Mouse (Mus musculus) left cerebral cortex, postnatal 14 days (tissue): ENCODE results near the gene Foxred2. TPM values are rescaled to one million over a fixed set of nuclear protein-coding genes. Genes with fewer than 3 reads are reported as not detected.

Experiments
- DNase-seq, 2 experiments: peaks; one replicate each; pipeline ENCODE4 v3.0.0; 2021 to 2022; ENCODE audit warnings: low spot score in 2 of 2, mixed read lengths in 1 of 2
- intact Hi-C: fragments of 180-260 bp; cut with DNase I; formaldehyde crosslinking; loops from one replicate; pipeline ENCODE4 v1.15.1; 2025
- long read RNA-seq, 2 experiments: library from polyadenylated mRNA; stranded (forward); transcript quantifications; one replicate each; pipeline ENCODE4 v2.0.0; 2021
- total RNA-seq, 2 experiments: library from RNA; stranded (reverse); gene quantifications; 2 replicates each; pipeline ENCODE4 v1.2.3; 2021

The Foxred2 gene
- total RNA-seq: 10 to 100 TPM; 13.2 to 13.7 TPM
- long read RNA-seq, experiment 1, full-length matches to known transcripts: 1 of 11 reads
- long read RNA-seq, experiment 1, partial matches to known transcripts: 5 of 11 reads
- long read RNA-seq, experiment 1, other reads (novel, unspliced or antisense): 5 of 11 reads
- long read RNA-seq, experiment 2, full-length matches to known transcripts: 3 of 7 reads
- long read RNA-seq, experiment 2, partial matches to known transcripts: 3 of 7 reads
- long read RNA-seq, experiment 2, other reads (novel, unspliced or antisense): 1 of 7 reads

DNA sequence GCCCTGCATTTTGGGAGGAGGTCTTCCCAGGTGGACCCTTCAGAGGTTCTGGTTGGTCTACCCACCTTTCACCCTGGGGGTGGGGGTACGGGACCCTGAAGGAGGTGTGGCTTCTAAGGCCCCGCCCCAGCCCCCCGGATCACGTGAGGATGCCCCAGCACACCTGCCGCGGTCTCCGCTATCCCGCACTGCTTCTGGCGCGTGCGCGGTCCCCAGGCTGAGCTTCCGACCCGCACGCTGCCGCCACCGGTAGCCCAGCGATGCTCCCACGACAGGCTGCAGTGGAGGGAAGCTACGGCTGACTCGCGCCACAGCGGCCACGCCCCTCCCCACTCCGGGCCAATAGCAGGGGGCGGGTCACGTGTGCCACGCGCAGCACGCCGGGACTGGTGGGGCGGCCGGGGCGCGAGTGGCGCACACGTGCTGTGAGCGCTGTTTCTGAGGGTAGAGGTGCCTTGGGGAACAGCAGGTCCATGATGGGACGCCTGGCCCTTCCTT lies at the start of gene Foxred2:
Gene Foxred2 (minus strand): TSS at position 319 of the 498 bp plus-strand sequence.
- peak; percentile 86 to 94 for DNase-seq
- intact Hi-C loops: no loop called here

DNA sequence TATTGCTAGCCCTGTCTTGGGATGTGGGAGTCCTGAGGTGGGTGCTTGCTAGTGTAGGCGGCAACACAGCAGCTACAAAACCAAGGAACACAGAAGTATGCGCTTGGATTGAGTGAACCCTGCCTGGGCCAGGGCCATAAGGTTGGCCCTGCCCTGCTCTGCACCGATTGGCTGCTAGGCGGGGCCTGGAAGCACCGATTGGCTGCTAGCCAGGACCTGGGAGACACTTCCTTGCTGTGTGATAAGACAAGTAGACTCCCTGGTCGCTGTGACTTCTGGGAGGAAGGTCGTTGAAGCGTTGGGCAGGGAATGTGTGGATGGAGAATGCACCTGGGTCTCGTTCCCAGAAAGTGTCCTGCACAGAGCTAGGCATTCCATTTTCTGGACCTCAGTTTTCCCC lies 47.4 kb upstream of the Foxred2 start:
- DNase-seq: no peak
- intact Hi-C loops: no loop called here

GRCm38 (mm10) chr15:78001400-78001799 lies 44.9 kb upstream of the Foxred2 start:
- DNase-seq: no peak
- intact Hi-C loops: no loop called here

- no peak for DNase-seq
- intact Hi-C loops: loop anchor here (10.0 kb wide), 1 partner anchor 436 kb away; the partner anchor contains the start of gene Kctd17
Measured at GRCm38 (mm10) chr15:77988541-77988940, 32.0 kb upstream of the Foxred2 start.

DNA sequence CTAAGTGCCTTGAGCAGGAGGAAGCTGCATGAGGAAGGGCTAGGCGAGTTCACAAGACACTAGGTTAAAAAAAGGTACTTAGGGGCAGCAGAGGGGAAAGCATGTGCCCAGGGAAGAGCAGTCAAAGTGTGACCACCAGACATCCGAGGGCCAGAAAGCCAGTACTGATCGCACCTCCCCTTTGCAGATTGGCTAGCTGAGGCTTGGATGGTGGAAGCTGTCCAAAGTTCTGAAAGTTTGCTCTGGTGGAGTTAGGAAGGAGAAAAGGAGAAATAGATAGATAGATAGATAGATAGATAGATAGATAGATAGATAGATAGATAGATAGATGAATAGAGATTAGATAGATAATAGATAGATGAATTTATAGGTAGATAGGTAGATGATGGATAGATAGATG lies 26.9 kb upstream of the Foxred2 start:
- intact Hi-C loops: loop anchor here (5.0 to 10.0 kb wide), 3 partner anchors 134 to 441 kb away; partner anchors contain the start of genes Kctd17 and Ncf4
- DNase-seq: no peak

DNA sequence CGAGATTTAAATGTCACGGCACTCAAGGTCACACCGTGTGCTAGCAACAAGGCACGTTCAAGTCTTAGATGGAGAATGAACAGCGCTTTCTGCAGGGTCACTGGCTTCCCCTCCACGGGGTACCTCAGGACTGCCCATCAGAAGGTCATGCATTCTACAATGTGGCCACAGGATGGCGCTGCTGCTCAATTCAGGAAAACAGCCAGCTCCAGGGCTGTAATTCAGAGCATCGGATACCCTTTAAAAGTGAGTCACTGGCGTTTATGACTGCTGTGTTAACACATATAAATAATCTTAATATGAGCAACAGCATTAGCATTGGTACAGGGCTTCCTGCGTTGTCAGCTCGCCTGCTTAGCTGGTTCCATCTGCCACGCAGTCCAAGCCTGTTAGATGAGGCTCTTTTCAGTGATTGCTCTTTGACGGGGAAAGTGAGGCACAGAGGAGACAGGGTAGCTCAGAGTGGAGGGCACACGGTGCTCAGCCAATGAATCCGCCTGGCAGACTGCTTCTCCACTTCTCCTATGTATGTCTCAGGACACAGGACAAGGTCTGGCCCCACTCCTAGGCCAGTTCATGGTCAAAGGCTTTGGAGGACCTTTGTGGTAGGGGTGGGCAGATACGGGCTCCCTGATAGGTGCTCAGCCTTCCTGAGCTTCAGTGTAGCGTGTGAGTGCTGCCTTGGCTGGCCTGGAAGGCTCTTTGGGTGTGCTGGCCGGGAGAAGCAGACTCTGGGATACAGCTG lies 25.8 kb upstream of the Foxred2 start:
- intact Hi-C loops: loop anchor here (1.0 to 10.0 kb wide), 4 partner anchors 135 to 442 kb away; partner anchors contain the start of genes Kctd17 and Ncf4

DNA sequence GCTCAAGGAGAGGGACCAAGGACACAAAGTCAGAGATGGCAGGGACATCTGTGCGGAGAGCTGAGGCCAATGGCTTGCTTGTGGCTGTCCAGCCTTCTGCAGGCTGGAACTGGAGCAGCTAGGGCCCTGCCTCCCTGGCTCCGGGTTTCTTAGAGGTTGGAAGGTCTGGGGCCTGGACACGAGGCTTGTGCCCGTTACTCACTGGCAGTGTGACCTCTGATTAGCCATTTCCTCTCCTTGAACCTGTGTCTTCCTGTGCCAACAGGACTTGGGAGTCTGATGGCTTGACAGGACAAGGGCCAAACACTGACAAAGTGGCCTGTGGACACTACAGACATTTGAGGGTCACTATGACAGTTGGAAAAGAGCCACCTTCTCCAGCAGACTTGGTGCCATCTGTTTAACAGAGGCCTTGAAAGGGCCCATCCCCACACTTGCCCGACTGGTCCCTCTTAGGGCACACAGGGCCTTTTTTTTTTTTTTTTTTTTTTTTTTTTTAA lies 24.7 kb upstream of the Foxred2 start:
- intact Hi-C loops: loop anchor here (5.0 to 10.0 kb wide), 3 partner anchors 136 to 444 kb away; partner anchors contain the start of genes Kctd17 and Ncf4
- no peak for DNase-seq

More for the DNA sequence above, 25.8 kb upstream of the Foxred2 start:
- peak; percentile 81 to 86 for DNase-seq

DNA sequence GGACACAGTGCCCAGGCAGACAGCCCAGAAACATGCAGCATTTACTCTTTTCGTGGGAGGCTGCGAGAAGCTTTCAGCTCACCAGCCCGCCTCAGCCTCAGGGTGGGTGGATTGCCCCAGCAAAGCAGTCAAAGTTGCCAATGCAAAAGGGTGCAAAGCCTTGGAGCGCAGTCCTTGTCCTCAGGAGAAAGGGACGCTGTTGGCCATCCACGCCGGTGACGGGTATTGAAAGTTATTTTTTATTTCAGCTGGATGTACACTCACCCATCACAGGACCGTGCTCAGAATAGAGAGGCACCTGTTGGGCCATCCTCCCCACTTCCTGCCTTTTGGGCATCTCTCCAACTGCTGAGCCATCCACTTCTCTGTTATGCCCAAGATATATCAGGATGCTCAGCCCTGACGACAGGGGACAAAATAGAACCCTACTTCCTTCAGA lies 22.9 kb upstream of the Foxred2 start:
- intact Hi-C loops: no loop called here
- peak; percentile 60 to 73 for DNase-seq

DNA sequence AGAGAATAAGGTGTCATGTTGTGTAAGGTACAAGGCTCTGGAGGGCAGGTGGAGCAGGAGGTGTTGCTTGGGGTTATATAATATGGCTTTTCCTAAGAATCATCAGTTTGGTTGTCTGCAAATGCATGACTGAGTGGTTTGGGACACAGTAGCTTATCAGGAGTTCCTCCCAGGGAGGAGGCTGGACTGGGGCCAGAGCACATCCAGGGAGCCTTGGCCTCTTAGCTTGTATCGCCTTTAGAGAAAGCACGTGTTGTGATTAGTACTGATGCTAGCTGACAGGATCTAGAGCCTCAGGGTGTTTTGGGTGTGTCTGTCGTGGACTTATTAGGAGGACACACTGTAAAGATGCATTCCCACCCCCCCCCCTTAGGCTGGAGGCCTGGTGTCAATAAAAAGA lies 21.1 kb upstream of the Foxred2 start:
- DNase-seq: no peak
- intact Hi-C loops: no loop called here

- intact Hi-C loops: loop anchor here (5.0 kb wide), 1 partner anchor 42 kb away; no protein-coding TSS in a partner anchor
- no peak for DNase-seq
Measured at GRCm38 (mm10) chr15:77974165-77974841, 17.8 kb upstream of the Foxred2 start.

DNA sequence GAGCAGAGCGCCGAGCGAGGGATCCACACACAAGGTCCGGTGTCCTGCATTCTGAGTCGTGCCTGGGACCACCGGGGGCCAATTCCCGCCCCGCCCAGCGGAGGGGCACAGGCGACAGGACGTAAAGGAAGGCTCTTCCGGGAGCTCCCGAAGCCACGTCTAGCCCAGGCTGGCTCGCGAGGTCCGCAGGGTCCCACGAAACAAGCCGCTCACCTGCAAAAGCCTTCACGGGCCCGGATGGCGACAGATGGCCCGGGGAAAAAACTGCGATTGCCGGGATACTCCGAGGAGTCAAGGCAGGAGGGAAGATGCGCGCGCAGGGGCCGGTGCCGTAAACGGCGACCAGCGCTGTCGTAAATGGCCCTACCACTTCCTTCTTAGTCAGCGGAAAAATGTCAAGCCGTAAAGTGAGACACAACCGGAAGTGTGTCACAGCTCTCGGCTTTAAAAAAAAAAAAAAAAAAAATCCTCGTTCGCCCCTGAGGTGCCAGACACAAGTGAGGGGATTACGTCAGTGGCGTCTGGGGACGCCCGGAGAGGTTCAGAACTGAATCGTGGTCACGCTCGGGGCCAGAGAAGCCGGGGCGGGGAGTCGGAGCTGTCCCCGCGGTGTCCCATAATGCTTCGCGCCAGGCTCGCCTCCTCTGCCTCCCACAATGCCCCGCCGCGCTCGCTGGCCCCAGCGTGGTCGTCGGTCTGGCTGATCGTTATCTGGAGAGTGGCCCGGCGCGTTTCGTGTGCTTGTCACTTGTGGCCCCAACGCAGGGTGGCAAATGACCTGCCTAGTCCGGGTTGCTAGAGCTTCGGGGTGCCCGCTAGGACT lies 14.2 kb upstream of the Foxred2 start, which contains the start of gene Eif3d:
Gene Eif3d (minus strand): TSS at position 344 of the 823 bp plus-strand sequence.
- peak; percentile 100 for DNase-seq
- intact Hi-C loops: loop anchor here (5.0 kb wide), 1 partner anchor 38 kb away; no protein-coding TSS in a partner anchor

GRCm38 (mm10) chr15:77969940-77970469 lies 13.5 kb upstream of the Foxred2 start:
- intact Hi-C loops: loop anchor here (5.0 kb wide), 1 partner anchor 38 kb away; no protein-coding TSS in a partner anchor
- DNase-seq: no peak

DNA sequence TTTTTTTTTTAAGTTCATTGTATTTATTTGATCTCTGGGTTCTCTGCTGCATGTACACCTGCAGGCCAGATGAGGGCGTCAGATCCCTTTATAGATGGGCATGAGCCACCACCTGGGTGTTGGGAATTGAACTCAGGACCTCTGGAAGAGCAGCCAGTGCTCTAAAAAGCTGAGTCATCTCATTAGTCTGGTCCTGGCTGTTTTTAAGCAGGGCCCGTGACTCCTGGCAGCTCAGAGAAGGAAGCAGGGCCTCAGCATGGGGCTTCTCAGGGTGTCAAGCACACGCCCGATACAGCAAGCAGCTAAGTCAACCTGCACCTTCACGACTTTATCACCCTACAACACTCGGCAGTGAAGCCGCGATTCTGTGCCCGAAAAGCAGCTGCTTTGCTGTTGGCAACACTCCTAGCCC lies 8.6 kb upstream of the Foxred2 start:
- no peak for DNase-seq
- intact Hi-C loops: no loop called here

- intact Hi-C loops: no loop called here
Measured at GRCm38 (mm10) chr15:77962447-77962846, 5.9 kb upstream of the Foxred2 start.

DNA sequence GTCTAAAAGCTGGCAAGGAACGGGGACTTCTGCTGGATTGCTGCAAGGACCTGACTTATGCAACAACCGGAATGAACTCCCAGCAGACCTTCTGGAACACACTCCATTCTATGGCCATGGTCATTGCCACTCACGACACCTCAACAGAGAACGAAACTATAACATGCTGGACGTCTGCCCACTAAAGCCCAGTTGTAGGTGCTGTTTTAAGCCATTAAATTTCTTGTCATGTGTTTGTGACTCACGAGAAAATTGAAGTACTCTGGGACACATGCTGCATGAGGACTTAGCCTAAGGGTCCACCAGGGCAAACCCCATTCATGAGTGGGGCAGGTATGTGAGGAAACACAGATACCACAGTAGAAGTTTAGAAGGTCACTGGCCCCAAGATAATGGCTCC lies 4.2 kb upstream of the Foxred2 start:
- intact Hi-C loops: no loop called here
- no peak for DNase-seq

More at GRCm38 (mm10) chr15:77962447-77962846, 5.9 kb upstream of the Foxred2 start:
- no peak for DNase-seq

GRCm38 (mm10) chr15:77958071-77958470 lies 1.5 kb upstream of the Foxred2 start:
- DNase-seq: no peak
- intact Hi-C loops: no loop called here

GRCm38 (mm10) chr15:77957625-77958024 lies 1.1 kb upstream of the Foxred2 start:
- intact Hi-C loops: no loop called here
- DNase-seq: no peak
